Mouse (Mus musculus): ENCODE results near the gene Gfod1. TPM values are rescaled to one million over a fixed set of nuclear protein-coding genes. Genes with fewer than 3 reads are reported as not detected.

Gfod1 gene
- total RNA-seq, 2 experiments from 2014 or later = 31.8 to 32.0 TPM

GRCm38 (mm10) chr13:43182465-43183201, 121.3 kb downstream of the Gfod1 start:
- DNase-seq = peak; percentile 87 to 92
- intact Hi-C loops (cut with DNase I) = loop anchor here (5.0 kb wide), 4 partner anchors 120 to 365 kb away; partner anchors contain the start of genes Gfod1 and Nol7

GRCm38 (mm10) chr13:43181104-43181503, 122.9 kb downstream of the Gfod1 start:
- DNase-seq = no peak

GRCm38 (mm10) chr13:43177317-43177716, 126.7 kb downstream of the Gfod1 start:
- intact Hi-C loops (cut with DNase I) = loop anchor here (5.0 kb wide), 1 partner anchor 560 kb away; no protein-coding TSS in a partner anchor
- no peak for DNase-seq

More at GRCm38 (mm10) chr13:43181104-43181503, 122.9 kb downstream of the Gfod1 start:
- intact Hi-C loops (cut with DNase I) = loop anchor here (5.0 kb wide), 4 partner anchors 121 to 366 kb away; partner anchors contain the start of genes Gfod1 and Nol7

GRCm38 (mm10) chr13:43176676-43177075, 127.3 kb downstream of the Gfod1 start:
- intact Hi-C loops (cut with DNase I) = loop anchor here (5.0 kb wide), 1 partner anchor 561 kb away; no protein-coding TSS in a partner anchor
- DNase-seq = no peak

GRCm38 (mm10) chr13:43173262-43173661, 130.7 kb downstream of the Gfod1 start:
- peak; percentile 75 to 88 for DNase-seq
- intact Hi-C loops (cut with DNase I) = no loop called here

- DNase-seq = no peak
Measured at GRCm38 (mm10) chr13:43172036-43172713, 131.8 kb downstream of the Gfod1 start.

GRCm38 (mm10) chr13:43171020-43171710, 132.8 kb downstream of the Gfod1 start, which contains the start of gene Tbc1d7:
Tbc1d7 (minus strand) TSS chr13:43171501.
- intact Hi-C loops (cut with DNase I) = no loop called here
- peak; percentile 99 to 100 for DNase-seq

More at GRCm38 (mm10) chr13:43172036-43172713, 131.8 kb downstream of the Gfod1 start:
- intact Hi-C loops (cut with DNase I) = no loop called here

- intact Hi-C loops (cut with DNase I) = no loop called here
- no peak for DNase-seq
Measured at GRCm38 (mm10) chr13:43167721-43168120, 136.3 kb downstream of the Gfod1 start.

- intact Hi-C loops (cut with DNase I) = no loop called here
- peak; percentile 42 to 59 for DNase-seq
Measured at GRCm38 (mm10) chr13:43159429-43159828, 144.5 kb downstream of the Gfod1 start.

- intact Hi-C loops (cut with DNase I) = no loop called here
- no peak for DNase-seq
Measured at GRCm38 (mm10) chr13:43158281-43158680, 145.7 kb downstream of the Gfod1 start.

- intact Hi-C loops (cut with DNase I) = no loop called here
- DNase-seq = no peak
Measured at GRCm38 (mm10) chr13:43157370-43157769, 146.6 kb downstream of the Gfod1 start.

GRCm38 (mm10) chr13:43152005-43152520, 151.9 kb downstream of the Gfod1 start:
- DNase-seq = peak in 1 of 2 experiments; percentile 38
- intact Hi-C loops (cut with DNase I) = no loop called here

- no peak for DNase-seq
- intact Hi-C loops (cut with DNase I) = no loop called here
Measured at GRCm38 (mm10) chr13:43149661-43150060, 154.3 kb downstream of the Gfod1 start.

- intact Hi-C loops (cut with DNase I) = no loop called here
- DNase-seq = no peak
Measured at GRCm38 (mm10) chr13:43148692-43149091, 155.3 kb downstream of the Gfod1 start.

- intact Hi-C loops (cut with DNase I) = no loop called here
- no peak for DNase-seq
Measured at GRCm38 (mm10) chr13:43146515-43147258, 157.3 kb downstream of the Gfod1 start.

Other genes with a start within 250 kb of the Gfod1 start
- 10 to 100 TPM; 29.7 to 35.3 TPM for gene Tbc1d7, start 132.7 kb downstream of the Gfod1 start, total RNA-seq (2021)
- gene Sirt5, start 61.3 kb upstream of the Gfod1 start, total RNA-seq (2021) = 10 to 100 TPM; 44.0 to 49.4 TPM
- gene Nol7, start 94.2 kb upstream of the Gfod1 start, total RNA-seq (2021) = 10 to 100 TPM; 86.7 to 90.4 TPM
- 10 to 100 TPM; 45.7 to 45.9 TPM for gene Ranbp9, start 177.1 kb upstream of the Gfod1 start, total RNA-seq (2021)

Measured in heart, postnatal 14 days (tissue).